Mouse (Mus musculus) spleen, adult 18-20 months (tissue): ENCODE measurements at regions not wholly inside any gene's neighbourhood (a gene's known extent, or its start where the extent isn't known, plus 50 kb on each side); places are given as distances from the start of the nearest gene placed in this dataset.

Experiments
- DNase-seq, 2 experiments: peaks; one replicate each; pipeline ENCODE4 v3.0.0; 2022; ENCODE audit warnings: mixed read lengths in 2 of 2

GRCm38 (mm10) chrX:139392777-139393176 is 59.3 kb downstream of the Trap1a start:
- DNase-seq, result no peak

- peak in 1 of 2 experiments; percentile 39 for DNase-seq
Measured at GRCm38 (mm10) chrX:139416701-139417100, 63.5 kb upstream of the D330045A20Rik start.

- DNase-seq, result no peak
Measured at GRCm38 (mm10) chrX:139419867-139420266, 60.3 kb upstream of the D330045A20Rik start.

- no peak for DNase-seq
Measured at GRCm38 (mm10) chrX:139424307-139424706, 55.9 kb upstream of the D330045A20Rik start.
